Mouse (Mus musculus): ENCODE results near the gene Afap1l2.

GRCm38 (mm10) chr19:56998331-56998730, 9.7 kb downstream of the Afap1l2 start:
- no peak for TF ChIP-seq TAL1 (IDR thresholded peaks at IDR 0.05; ENCODE audit: low read length)
- no peak for TF ChIP-seq GATA1 (IDR thresholded peaks at IDR 0.05; ENCODE audit: low read length)
